Mouse (Mus musculus) liver, embryonic 13.5 days (tissue): ENCODE measurements around the gene Nfatc4. TPM values are rescaled to one million over a fixed set of nuclear protein-coding genes. Genes with fewer than 3 reads are reported as not detected.

Experiments
- ATAC-seq: fragments of 200-750 bp; cut with Nextera tagmentation; 2 replicates; pipeline ENCODE4 v1.8.0; 2017; ENCODE audit warnings: low read depth, mild to moderate bottlenecking, moderate number of reproducible peaks, moderate library complexity
- DNase-seq: peaks from one replicate; pipeline ENCODE4 v3.0.0; 2022
- H3K27ac ChIP-seq: fragments of 300-500 bp; sonication (generic); 2 replicates; pipeline ENCODE4 v1.5.1; 2015; ENCODE audit warnings: moderate library complexity, mild to moderate bottlenecking, inconsistent platforms
- H3K27me3 ChIP-seq: fragments of 300-500 bp; sonication (generic); 2 replicates; pipeline ENCODE4 v1.6.1; 2015; ENCODE audit warnings: mild to moderate bottlenecking, inconsistent platforms
- H3K36me3 ChIP-seq: fragments of 300-500 bp; sonication (generic); 2 replicates; pipeline ENCODE4 v1.6.1; 2015; ENCODE audit warnings: mild to moderate bottlenecking, inconsistent platforms
- H3K4me1 ChIP-seq: fragments of 300-500 bp; sonication (generic); replicated peaks from 2 replicates; pipeline ENCODE4 v1.6.1; 2015; ENCODE audit warnings: inconsistent platforms
- H3K4me2 ChIP-seq: fragments of 300-500 bp; sonication (generic); 2 replicates; pipeline ENCODE4 v1.6.1; 2015; ENCODE audit warnings: inconsistent platforms, mild to moderate bottlenecking, moderate library complexity
- H3K4me3 ChIP-seq: fragments of 300-500 bp; sonication (generic); replicated peaks from 2 replicates; pipeline ENCODE4 v1.5.1; 2015; ENCODE audit warnings: mild to moderate bottlenecking, inconsistent platforms
- H3K9ac ChIP-seq: fragments of 300-500 bp; sonication (generic); 2 replicates; pipeline ENCODE4 v1.6.1; 2015; ENCODE audit warnings: mild to moderate bottlenecking, inconsistent platforms
- H3K9me3 ChIP-seq: fragments of 300-500 bp; sonication (generic); replicated peaks from 2 replicates; pipeline ENCODE4 v1.6.1; 2016; ENCODE audit warnings: inconsistent platforms
- WGBS: fragments of 180-500 bp; shearing (Covaris S2); methylation state at CpG from one replicate; pipeline ENCODE4 v1.1.7; 2015; ENCODE audit not compliant: insufficient replicate concordance; 5-methylcytosine and 5-hydroxymethylcytosine counted together
- polyA plus RNA-seq: library from polyadenylated mRNA; unstranded; fragments of >200 nt; fragmentation: Nextera tagmentation; extraction: Ambion mirVana; gene quantifications from 2 replicates; pipeline ENCODE4 v1.2.1, GENCODE M21; 2015

Gene Nfatc4
- polyA plus RNA-seq, 1 experiment from 2014 or later, result 1.5 TPM

- Histone ChIP-seq H3K4me2 (peak overlapping the region; percentile 70), H3K27ac (peak overlapping the region; percentile 66), H3K4me1 (peaks cover 57% of the 10 kb centered on the region), H3K27me3 (peaks cover 15% of the 10 kb centered on the region), H3K9me3 (no peaks in the 10 kb centered on the region), H3K36me3 (no peaks in the 10 kb centered on the region), H3K9ac (peak overlapping the region; percentile 66), H3K4me3 (peak overlapping the region; percentile 61)
- WGBS, result 6% methylated on average over 4 of the region's 4 CpGs
- DNase-seq (no peak), ATAC-seq (peak; percentile 21; the same call in 1 of the 2 replicates)
Observed at GRCm38 (mm10) chr14:55855101-55855561, 32.2 kb downstream of the Nfatc4 start.

GRCm38 (mm10) chr14:55857588-55857987 lies 34.6 kb downstream of the Nfatc4 start:
- Histone ChIP-seq H3K4me1 (peaks cover 66% of the 10 kb centered on the region), H3K9me3 (no peaks in the 10 kb centered on the region), H3K27ac (no peak overlapping the region), H3K27me3 (peaks cover 15% of the 10 kb centered on the region), H3K9ac (no peak overlapping the region), H3K4me3 (no peak overlapping the region), H3K4me2 (no peak overlapping the region), H3K36me3 (no peaks in the 10 kb centered on the region)
- no peak for DNase-seq
- no peak for ATAC-seq
- 60% methylated on average over 4 of the region's 4 CpGs for WGBS

- H3K4me3 ChIP-seq, result no peak overlapping the region
- H3K4me1 ChIP-seq, result peaks cover 29% of the 10 kb centered on the region
- H3K27ac ChIP-seq, result no peak overlapping the region
- DNase-seq (no peak), ATAC-seq (no peak)
- no peak overlapping the region for H3K4me2 ChIP-seq
- no peaks in the 10 kb centered on the region for H3K27me3 ChIP-seq
- H3K9ac ChIP-seq, result no peak overlapping the region
- 71% methylated on average over 6 of the region's 6 CpGs for WGBS
- no peaks in the 10 kb centered on the region for H3K9me3 ChIP-seq
- H3K36me3 ChIP-seq, result peaks cover 21% of the 10 kb centered on the region
Observed at GRCm38 (mm10) chr14:55862186-55862585, 39.2 kb downstream of the Nfatc4 start.

- no peaks in the 10 kb centered on the region for H3K9me3 ChIP-seq
- WGBS, result 76% methylated on average over 10 of the region's 10 CpGs
- no peak overlapping the region for H3K4me2 ChIP-seq
- DNase-seq, result no peak
- no peak overlapping the region for H3K9ac ChIP-seq
- no peak overlapping the region for H3K4me3 ChIP-seq
- no peaks in the 10 kb centered on the region for H3K27me3 ChIP-seq
- no peak for ATAC-seq
- H3K4me1 ChIP-seq, result peaks cover 24% of the 10 kb centered on the region
- H3K36me3 ChIP-seq, result peaks cover 21% of the 10 kb centered on the region
- H3K27ac ChIP-seq, result no peak overlapping the region
Observed at GRCm38 (mm10) chr14:55862970-55863369, 40.0 kb downstream of the Nfatc4 start.

- Histone ChIP-seq H3K36me3 (peaks cover 21% of the 10 kb centered on the region), H3K27ac (no peak overlapping the region), H3K27me3 (no peaks in the 10 kb centered on the region), H3K9ac (no peak overlapping the region), H3K4me1 (peaks cover 24% of the 10 kb centered on the region), H3K4me2 (no peak overlapping the region), H3K9me3 (no peaks in the 10 kb centered on the region), H3K4me3 (no peak overlapping the region)
- 34% methylated on average over 7 of the region's 7 CpGs for whole genome bisulfite sequencing
- DNase-seq (peak; percentile 50), ATAC-seq (peak; percentile 51; the same call in 1 of the 2 replicates)
Observed at GRCm38 (mm10) chr14:55863773-55864172, 40.8 kb downstream of the Nfatc4 start.

- H3K36me3 ChIP-seq, result peaks cover 44% of the 10 kb centered on the region
- no peak overlapping the region for H3K27ac ChIP-seq
- H3K4me3 ChIP-seq, result no peak overlapping the region
- H3K4me2 ChIP-seq, result no peak overlapping the region
- no peak for DNase-seq
- no peaks in the 10 kb centered on the region for H3K27me3 ChIP-seq
- H3K9ac ChIP-seq, result no peak overlapping the region
- 35% methylated on average over 4 of the region's 4 CpGs for WGBS
- H3K9me3 ChIP-seq, result no peaks in the 10 kb centered on the region
- peaks cover 6% of the 10 kb centered on the region for H3K4me1 ChIP-seq
- ATAC-seq, result no peak
Observed at GRCm38 (mm10) chr14:55866962-55867361, 44.0 kb downstream of the Nfatc4 start.

GRCm38 (mm10) chr14:55868230-55869026 lies 45.5 kb downstream of the Nfatc4 start:
- no peak for ATAC-seq
- peaks cover 44% of the 10 kb centered on the region for H3K36me3 ChIP-seq
- WGBS, result 74% methylated on average over 14 of the region's 14 CpGs

GRCm38 (mm10) chr14:55869538-55869937 lies 46.6 kb downstream of the Nfatc4 start:
- H3K27me3 ChIP-seq, result no peaks in the 10 kb centered on the region
- no peak overlapping the region for H3K9ac ChIP-seq
- H3K4me3 ChIP-seq, result no peak overlapping the region
- ATAC-seq, result no peak
- H3K27ac ChIP-seq, result no peak overlapping the region
- WGBS, result 78% methylated on average over 6 of the region's 6 CpGs
- H3K4me1 ChIP-seq, result peaks cover 13% of the 10 kb centered on the region
- no peak for DNase-seq
- H3K4me2 ChIP-seq, result no peak overlapping the region
- no peaks in the 10 kb centered on the region for H3K9me3 ChIP-seq
- H3K36me3 ChIP-seq, result peaks cover 38% of the 10 kb centered on the region; the same call in 1 of the 2 replicates

More at GRCm38 (mm10) chr14:55868230-55869026, 45.5 kb downstream of the Nfatc4 start:
- no peaks in the 10 kb centered on the region for H3K9me3 ChIP-seq
- H3K9ac ChIP-seq, result no peak overlapping the region
- H3K27ac ChIP-seq, result no peak overlapping the region
- H3K4me1 ChIP-seq, result peaks cover 2% of the 10 kb centered on the region
- H3K4me3 ChIP-seq, result no peak overlapping the region
- H3K27me3 ChIP-seq, result no peaks in the 10 kb centered on the region
- no peak for DNase-seq
- no peak overlapping the region for H3K4me2 ChIP-seq

GRCm38 (mm10) chr14:55872039-55872438 lies 49.1 kb downstream of the Nfatc4 start:
- Histone ChIP-seq H3K9ac (no peak overlapping the region), H3K4me3 (no peak overlapping the region)
- ATAC-seq, result no peak

GRCm38 (mm10) chr14:55872551-55872950 lies 49.6 kb downstream of the Nfatc4 start:
- ATAC-seq (no peak), DNase-seq (no peak)
- Histone ChIP-seq H3K4me3 (no peak overlapping the region), H3K36me3 (peaks cover 23% of the 10 kb centered on the region; the same call in 1 of the 2 replicates), H3K27me3 (peaks cover 9% of the 10 kb centered on the region), H3K4me1 (peaks cover 15% of the 10 kb centered on the region), H3K4me2 (no peak overlapping the region), H3K27ac (no peak overlapping the region), H3K9ac (no peak overlapping the region), H3K9me3 (no peaks in the 10 kb centered on the region)
- WGBS, result 72% methylated on average over 17 of the region's 17 CpGs

More at GRCm38 (mm10) chr14:55872039-55872438, 49.1 kb downstream of the Nfatc4 start:
- Histone ChIP-seq H3K27ac (no peak overlapping the region), H3K27me3 (0 out of 2 replicates have a peak, but pooled peaks cover 6% of the 10 kb centered on the region), H3K4me2 (no peak overlapping the region), H3K4me1 (peaks cover 13% of the 10 kb centered on the region), H3K9me3 (no peaks in the 10 kb centered on the region), H3K36me3 (peaks cover 23% of the 10 kb centered on the region; the same call in 1 of the 2 replicates)
- WGBS, result 76% methylated on average over 12 of the region's 12 CpGs
- DNase-seq, result no peak

- 76% methylated on average over 8 of the region's 8 CpGs for WGBS
- peaks cover 20% of the 10 kb centered on the region for H3K4me1 ChIP-seq
- no peaks in the 10 kb centered on the region for H3K9me3 ChIP-seq
- DNase-seq (no peak), ATAC-seq (no peak; the same call in 1 of the 2 replicates)
- H3K27me3 ChIP-seq, result peaks cover 14% of the 10 kb centered on the region
- H3K9ac ChIP-seq, result 0 out of 2 replicates have a peak overlapping the region, but pooled peaks have one; percentile 33
- H3K4me2 ChIP-seq, result peak overlapping the region; percentile 65; the same call in 1 of the 2 replicates
- H3K36me3 ChIP-seq, result peaks cover 23% of the 10 kb centered on the region; the same call in 1 of the 2 replicates
- H3K4me3 ChIP-seq, result no peak overlapping the region
- H3K27ac ChIP-seq, result no peak overlapping the region
Observed at GRCm38 (mm10) chr14:55873242-55873713, 50.3 kb downstream of the Nfatc4 start.
